11 mouse cellular contexts compared by ENCODE assay signal in the genomic region with DNA sequence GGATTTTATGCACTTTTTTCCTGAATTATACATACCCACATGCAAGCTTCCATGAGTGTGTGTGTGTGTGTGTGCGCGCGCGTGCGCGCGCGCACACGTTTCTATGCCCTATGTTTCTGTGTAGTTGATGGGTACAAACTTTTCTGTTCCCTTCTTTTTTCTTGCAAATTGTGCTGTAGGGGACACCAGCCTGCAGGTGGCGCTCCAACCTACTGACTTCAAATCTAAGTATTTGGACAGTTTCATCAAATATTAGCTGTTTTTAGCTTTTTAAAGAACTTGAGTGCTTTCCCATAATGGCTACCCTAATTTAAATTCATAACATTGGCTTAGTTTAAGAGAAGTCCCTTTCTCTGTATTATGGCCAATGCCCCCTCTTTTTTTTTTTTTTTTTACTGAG.
A peak's percentile ranks its signal among the peaks of the same experiment; 100 is the strongest.
DNase-seq lines count a peak whose midpoint lies in the region; ATAC-seq and TF ChIP-seq lines count a peak whose summit lies in the region.
"Had no signal": no experiment of that assay in that cellular context is flagged by ENCODE, and none has a peak within 500 bp of the region (broad histone marks: within the 10 kb centered on the region; RNA-seq: fewer than 3 reads in every experiment).

No protein-coding gene starts in this region.

- H3K36me3 ChIP-seq in lung, embryonic 14.5 days (ENCODE audit: insufficient read depth): no peaks in the 10 kb centered on the region
- H3K36me3 ChIP-seq: neural tube, embryonic 12.5 days had no signal

- TF ChIP-seq CTCF in lung, embryonic 14.5 days (IDR thresholded peaks at IDR 0.05; ENCODE audit: low read depth): no peak

- no peak overlapping the region for H3K9ac ChIP-seq in lung, embryonic 14.5 days
- H3K9ac ChIP-seq: liver, embryonic 14.5 days; neural tube, embryonic 12.5 days had no signal

- H3K4me1 ChIP-seq in lung, embryonic 14.5 days (ENCODE audit: insufficient read depth): no peaks in the 10 kb centered on the region
- H3K4me1 ChIP-seq: neural tube, embryonic 12.5 days had no signal

- no peak overlapping the region for H3K27ac ChIP-seq in lung, embryonic 14.5 days (ENCODE audit: low read depth)
- H3K27ac ChIP-seq: liver, embryonic 14.5 days; neural tube, embryonic 12.5 days had no signal

- no peaks in the 10 kb centered on the region for H3K27me3 ChIP-seq in lung, embryonic 14.5 days (ENCODE audit: insufficient read depth, low read length)
- H3K27me3 ChIP-seq: neural tube, embryonic 12.5 days had no signal

- H3K4me3 ChIP-seq in lung, embryonic 14.5 days (ENCODE audit: low read depth, low read length): no peak overlapping the region
- H3K4me3 ChIP-seq: neural tube, embryonic 12.5 days had no signal

- H3K9me3 ChIP-seq in lung, embryonic 14.5 days (ENCODE audit: low read depth, low read length): no peaks in the 10 kb centered on the region
- H3K9me3 ChIP-seq: neural tube, embryonic 12.5 days had no signal

- no peak for ATAC-seq in lung, embryonic 14.5 days (ENCODE audit: insufficient read depth)
- ATAC-seq: intestine, embryonic 16.5 days had no signal

- H3K4me2 ChIP-seq in lung, embryonic 14.5 days: no peak overlapping the region
- H3K4me2 ChIP-seq: neural tube, embryonic 12.5 days had no signal

- 91% methylated on average over 10 of the region's 10 CpGs for WGBS in lung, embryonic 14.5 days

- intact Hi-C loops in left cerebral cortex, postnatal 25 days (cut with DNase I): loop anchor here (5.0 kb wide), 1 partner anchor 649 kb away; no protein-coding TSS in a partner anchor

- peak; percentile 18 to 31 for DNase-seq in cerebellum, adult 18-20 months
- DNase-seq in cerebellum, adult 9-11 months: no peak
- DNase-seq in lung, embryonic 14.5 days: peak; percentile 32
- no peak for DNase-seq in lung, postnatal 36 days
- peak; percentile 32 for DNase-seq in adrenal gland, postnatal 25 days
- peak; percentile 11 to 15 for DNase-seq in left cerebral cortex, postnatal 25 days (ENCODE audit: low spot score in 2 of 2)
- DNase-seq in urinary bladder, postnatal 10 days (ENCODE audit: low spot score): no peak
- no peak for DNase-seq in heart, postnatal 4 days

Comparison
In these comparisons a context has a peak if more than half of its experiments do, and no peak if none do; other contexts are left out.
1. DNase-seq: peak in cerebellum, adult 18-20 months (2 of 2), lung, embryonic 14.5 days (single experiment), adrenal gland, postnatal 25 days (single experiment) and left cerebral cortex, postnatal 25 days (2 of 2); none in cerebellum, adult 9-11 months (single experiment), lung, postnatal 36 days (single experiment), urinary bladder, postnatal 10 days (single experiment) and heart, postnatal 4 days (single experiment).